Mouse (Mus musculus) embryo, embryonic 10.5 days (tissue): ENCODE data around the gene Piezo1.
A peak's percentile ranks its signal among the peaks of the same experiment; 100 is the strongest.

ENCODE experiments used
- DNase-seq: peaks from one replicate; pipeline ENCODE4 v3.0.0-alpha.2; 2015; ENCODE audit warnings: low spot score

Piezo1 gene

DNA sequence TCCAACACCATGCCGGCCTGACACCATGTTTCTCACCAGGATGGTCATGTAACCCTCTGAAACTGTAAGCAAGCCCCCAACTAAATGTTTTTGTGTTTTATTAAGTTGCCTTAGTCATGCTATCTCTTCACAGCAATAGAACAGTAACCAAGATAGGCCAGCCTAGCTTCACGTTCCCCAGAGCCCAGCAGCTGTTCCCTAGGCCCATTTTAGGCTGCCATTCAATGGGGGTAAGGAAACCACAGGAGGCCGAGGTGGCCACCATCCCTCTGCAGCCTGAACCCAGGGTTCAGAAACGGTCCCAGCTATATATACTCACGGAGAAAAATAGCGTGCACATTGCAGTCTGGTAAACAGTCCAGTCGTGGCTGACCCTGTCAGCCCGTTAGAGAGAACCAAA, 7.0 kb downstream of the Piezo1 start:
- DNase-seq, result no peak

DNA sequence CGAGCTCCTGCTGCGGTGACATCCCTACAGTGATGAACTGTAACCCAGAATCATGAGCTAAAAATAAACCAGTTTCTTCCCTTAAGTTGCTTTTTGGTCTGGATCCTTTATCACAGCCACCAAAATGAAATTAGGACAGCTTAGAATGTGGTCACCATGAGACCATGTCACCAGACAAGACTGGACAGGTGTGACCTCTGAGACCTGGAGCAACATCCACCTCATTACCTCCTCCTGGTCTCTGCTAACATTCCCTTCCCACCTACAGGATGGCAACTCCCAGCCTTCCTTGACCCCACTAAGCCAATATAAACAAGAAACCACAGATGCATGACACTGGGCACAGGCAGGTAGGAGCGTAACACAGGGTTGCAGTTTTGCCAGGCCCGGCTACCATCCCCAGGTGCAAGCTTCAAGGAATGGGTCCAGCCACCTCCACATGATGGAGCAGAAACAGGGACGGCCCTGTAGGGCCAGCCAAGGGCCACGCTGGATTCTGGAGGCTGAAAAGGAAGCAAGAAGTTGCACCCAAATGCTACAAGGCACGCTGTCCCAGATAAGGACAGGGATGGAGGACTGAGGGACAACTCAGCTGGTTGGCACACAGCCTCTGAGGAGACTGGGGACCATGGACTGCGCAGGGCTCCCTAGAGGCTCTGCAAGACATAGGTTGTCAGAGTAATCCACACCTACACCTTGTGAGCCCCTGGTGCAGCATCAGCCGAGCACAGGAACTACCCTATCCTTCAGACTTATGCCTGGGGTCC, 12.6 kb downstream of the Piezo1 start:
- DNase-seq, result no peak

DNA sequence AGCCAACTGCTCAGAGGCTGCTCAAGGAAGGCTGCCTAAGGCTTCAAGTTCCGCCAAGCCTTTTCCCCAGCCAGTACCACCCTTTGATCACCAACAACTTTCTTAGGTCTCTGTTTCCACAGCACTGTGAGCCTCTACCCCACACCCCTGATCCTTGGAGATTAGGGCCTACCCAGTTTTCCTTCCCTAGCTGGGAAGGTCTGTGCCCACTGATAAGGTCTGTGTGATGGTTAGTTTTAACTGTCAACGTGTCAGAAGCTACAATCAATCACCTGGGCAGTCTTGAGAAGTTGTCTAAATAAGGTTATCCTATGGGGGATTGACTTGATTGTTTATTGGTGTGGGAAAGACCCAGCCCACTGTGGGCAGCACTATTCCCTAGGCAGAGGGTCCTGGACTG, 13.3 kb downstream of the Piezo1 start:
- DNase-seq, result no peak

DNA sequence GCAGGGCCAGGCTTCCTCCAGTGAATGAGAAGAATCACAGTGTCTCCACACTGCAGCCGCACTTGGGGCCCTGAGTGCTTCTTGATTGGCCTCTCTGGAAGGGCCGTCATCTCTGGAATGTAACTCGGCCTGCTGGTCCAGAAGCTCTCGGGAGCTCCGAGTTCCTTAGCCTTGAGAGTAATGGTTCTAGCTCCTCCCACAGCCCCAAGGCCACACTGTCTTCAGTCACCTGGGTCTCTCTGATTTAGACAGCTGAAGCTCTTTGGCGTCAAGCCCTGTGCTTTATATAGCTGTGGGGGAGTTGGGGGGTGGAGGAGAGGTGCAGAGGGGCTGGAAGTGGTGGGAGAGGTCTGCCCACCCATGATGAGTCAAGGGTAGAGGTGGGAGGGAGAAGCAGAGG, 14.1 kb downstream of the Piezo1 start:
- no peak for DNase-seq

DNA sequence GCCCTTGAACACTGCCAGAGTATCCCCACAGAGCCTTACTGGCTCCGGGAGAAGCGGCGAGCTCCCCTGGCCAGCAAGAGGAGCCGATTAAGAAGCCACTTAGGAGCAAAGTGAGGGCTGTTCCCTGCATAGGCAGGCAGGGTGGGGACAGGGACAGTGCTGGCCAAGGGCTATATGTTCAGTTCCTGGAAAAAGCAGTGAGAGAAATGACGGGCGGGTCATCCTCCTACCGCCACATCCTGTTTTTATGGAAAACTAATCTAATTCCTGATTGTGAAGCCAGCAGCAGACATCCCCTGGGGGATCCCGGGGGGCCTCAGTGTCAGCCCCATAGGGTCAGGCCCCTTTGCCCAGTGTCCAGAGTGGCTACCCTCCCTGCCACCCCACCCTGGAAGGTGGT, 19.8 kb downstream of the Piezo1 start:
- DNase-seq, result no peak

DNA sequence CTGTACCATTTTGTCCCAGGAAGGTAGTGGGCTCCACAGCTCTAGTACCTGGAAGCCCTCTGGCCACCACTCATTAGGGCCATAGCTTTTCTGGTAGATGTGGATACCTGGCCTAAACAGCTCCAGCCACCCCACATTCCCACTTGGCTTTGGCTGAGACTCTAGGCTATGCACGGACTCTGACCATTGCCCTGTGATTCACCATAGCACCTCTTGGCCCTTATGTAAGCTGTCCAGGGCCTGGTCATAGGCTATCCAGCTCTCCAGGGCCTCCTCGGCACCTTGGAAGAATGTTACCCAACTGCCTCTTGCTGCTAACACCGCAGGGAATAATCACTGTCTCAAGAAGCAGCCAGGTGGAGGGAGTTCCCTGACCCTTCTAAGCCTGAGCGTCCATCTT, 22.0 kb downstream of the Piezo1 start:
- no peak for DNase-seq

DNA sequence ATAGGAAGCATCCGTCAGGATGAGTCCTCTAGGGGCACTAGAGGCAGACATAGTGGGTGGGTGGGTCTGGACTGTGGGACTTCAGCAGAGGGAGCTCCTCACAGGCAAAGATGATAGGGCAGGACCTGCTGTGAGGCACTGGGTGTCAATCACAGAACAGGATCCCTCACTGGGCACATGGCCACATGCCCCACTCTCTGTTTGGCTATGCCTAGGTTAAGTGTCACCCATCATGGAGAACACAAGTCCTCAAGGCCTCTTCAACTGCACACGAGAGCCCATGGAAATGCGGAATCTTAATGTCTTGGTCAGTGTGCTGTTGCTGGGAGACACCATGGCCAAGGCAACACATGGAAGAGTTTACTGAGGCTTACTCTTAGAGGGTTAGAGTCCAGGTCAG, 23.2 kb downstream of the Piezo1 start:
- DNase-seq, result no peak

DNA sequence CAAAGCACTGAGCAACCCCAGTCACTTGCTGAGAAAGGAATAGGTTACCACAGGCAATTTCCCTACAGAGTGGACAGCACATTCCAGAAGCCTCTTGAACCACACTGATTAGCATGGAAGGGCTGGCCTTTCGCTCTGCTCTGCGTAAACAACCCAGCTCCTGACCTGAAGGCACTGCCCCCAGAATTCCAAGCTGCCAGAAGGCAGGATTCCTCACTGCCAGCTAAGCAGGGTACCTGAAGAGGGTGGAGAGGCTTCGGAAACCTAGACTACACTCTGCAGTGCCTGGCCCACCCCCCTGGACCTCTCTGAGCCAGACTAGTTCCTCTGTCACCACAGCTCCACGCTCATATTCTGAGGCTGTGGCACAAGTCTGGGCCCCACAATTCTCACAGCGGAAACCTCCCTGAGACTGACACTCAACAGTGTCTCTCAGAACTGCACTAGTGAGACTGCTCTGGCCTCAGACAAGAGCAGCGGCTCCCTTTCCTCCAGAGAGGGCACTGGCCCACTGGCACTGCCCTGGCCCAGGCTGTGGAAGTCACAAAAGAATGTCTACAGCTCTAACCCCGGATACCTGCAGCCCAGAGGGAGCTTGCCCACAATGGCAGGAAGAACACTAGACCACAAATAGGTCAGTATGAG, 24.5 kb downstream of the Piezo1 start:
- DNase-seq, result no peak

DNA sequence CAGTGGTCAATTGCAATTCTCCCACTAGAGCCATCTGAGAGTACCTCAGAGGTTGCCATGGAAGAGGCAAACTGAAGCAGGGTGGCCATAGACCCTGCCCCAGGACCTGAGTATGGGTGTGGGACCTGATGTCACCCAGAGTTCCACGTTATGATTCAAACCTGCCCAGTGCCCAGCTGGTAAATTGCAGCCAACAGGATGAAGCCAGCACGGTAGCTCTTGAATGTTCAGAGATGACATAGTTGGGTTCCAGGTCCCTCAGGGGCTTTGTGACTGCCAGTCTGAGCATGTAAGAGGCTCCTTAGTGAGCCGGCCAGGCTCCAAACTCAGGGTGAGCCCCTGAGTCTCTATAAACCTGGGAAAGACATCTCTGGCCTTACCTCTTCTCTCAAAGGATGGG, 25.0 kb downstream of the Piezo1 start:
- DNase-seq, result no peak

DNA sequence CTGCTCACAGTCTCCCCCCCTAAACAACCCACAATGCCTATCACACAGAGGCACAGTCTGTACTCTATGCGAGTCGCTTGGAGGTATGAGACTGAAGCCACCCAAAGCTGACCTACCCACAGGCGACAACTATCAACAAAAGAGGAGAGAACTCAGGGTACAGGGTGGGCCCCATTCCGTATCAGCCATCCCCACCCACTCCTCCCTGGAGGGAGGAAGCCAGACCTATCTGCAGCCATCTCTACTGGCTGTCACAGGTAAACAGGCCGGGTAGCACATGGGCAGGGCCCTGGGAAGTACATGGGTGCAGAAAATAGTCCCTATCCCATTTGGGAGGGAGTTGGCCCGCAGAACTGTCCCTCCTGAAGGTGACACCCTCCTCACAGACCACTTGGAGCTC, 26.1 kb downstream of the Piezo1 start:
- no peak for DNase-seq

DNA sequence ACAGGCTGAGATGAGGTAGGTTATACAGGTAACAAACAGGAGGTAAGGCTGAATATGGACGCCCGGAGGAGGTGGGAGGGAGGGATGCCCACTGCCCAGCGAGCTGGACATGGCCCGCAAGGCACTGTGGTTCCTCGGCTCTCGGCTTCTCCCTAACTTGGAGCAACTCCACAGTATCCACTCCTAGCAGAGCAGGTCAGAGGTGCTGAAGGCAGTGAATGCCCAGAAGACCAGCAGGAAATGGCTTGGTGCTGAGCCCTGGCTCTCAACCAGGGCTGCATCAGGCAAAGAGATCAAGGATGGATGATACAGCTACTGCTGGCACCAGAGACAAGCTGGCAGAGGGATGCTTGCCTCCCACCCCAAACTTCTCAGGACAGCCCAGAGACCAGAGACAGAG, 26.6 kb downstream of the Piezo1 start:
- DNase-seq, result no peak

DNA sequence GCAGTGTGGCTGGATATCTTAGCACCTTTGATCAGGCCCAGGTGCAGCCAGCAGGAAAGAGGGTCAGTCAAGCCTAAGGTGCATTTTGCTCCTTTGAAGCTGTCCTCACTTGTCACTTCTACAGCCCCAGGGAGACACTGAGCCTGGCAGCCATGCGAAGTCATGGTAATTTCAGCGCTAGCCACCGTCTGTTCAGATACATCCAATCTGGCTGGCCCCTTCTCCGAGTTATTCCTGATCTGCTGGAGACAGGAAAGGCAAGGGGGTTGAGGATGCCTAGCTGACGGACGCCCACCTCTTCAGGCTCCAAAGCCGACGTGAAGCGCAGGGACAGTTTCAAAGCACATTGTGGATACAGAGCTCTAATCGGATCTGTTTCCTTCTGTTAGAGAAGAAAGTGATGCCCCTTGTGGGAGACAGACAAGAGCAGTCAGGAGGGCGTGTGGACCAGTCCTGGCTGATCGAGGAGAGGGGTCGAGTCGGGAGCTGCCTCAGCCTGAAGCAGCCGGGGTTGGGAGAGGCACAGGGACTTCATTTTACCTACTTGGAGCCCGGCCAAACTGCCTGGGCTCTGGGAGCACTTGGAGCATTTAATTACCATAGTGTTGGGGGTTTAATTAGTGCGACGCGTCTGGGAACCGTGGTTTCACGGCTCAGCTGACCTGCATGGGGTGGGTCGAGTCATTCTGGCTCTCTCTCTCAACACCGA, 27.3 kb downstream of the Piezo1 start:
- peak; percentile 26 for DNase-seq

DNA sequence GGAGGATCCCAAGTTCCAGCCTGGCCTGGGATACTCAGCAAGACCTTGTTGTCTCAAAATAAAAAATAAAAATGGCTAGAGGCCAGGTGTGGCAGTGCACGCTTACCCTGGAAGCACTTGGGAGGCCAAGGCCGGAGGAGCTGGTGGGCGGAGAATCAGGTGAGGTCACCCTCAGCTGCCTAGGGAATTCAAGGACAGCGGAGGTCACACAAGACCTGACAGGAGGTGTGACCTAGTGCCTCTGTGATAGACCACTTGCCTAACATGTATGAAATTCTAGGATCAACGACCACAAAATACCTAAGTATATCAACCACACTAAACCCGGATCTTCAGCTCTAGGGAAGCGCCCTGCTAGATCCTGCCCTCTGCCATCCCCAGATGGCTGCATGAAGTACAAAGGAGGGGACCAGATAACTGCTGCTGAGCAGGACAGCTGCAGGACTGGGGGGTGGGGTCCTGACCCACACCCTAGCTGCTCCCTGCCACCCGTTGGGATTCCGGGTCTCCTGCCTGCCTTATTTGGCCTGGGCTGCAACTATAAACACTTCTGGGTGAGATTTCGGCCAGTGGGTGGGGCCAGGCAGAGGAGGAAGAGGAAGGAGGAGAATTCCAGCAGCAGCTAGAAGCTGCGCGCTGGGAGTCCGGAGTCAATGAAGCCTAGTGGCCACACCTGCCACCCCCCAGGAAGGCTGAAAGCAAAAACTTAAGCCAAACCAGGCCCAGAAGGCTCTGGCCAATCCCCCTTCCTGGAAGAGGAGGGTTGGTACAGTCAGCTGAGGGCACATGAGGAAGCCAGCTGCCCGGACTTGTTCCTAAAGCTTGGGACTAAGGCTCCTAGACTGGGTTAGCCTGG, 28.1 kb downstream of the Piezo1 start:
- DNase-seq, result peak; percentile 30

DNA sequence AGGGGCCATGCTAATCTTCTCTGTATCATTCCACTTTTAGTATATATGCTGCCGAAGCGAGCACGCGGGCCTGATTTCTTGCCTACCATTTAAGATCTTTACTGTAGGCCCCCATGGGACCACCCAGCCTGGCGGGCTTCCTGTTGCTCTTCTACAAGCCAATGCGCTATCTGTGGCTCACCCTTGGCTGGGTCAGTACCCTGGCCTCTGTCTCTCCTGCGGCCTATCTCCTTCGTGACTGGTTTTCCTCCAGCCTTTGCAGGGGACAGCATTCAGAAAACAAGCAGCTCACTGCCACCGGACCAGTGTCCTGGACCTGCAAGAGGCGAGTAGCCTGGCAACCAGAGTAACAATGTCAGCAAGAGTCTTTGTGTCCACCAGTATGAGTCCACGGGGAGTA, 30.5 kb downstream of the Piezo1 start:
- no peak for DNase-seq

DNA sequence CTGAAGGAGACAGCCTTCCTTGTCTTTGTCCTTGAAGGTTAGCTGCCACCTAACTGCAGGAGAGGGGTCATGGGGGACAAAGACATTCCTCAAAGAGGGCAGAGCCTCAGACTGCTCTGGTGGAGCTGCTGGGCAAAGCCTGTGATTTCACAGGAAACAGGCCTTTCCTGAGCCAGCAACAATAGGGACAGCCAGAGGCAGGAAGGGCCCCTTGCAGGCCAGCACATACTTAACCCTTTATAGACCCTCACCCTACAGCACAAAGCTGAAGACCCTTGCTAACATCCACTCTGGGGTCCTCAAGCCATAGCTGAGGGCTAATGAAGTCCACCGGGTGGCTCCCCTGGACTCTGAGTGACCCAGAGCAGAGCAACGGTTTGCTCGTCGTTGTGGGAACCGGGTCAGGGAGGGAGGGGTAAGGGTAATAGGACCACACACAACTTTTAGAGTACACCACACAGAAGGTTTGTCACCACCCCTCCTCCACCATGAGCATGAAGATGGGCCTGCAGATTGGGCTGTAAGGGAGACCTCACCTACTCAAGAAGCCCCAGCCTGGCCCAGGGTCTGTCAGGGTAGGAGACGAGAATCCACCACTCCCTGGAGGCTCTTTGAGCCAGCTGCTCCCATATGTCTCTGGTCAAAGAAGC, 33.5 kb downstream of the Piezo1 start:
- peak; percentile 72 for DNase-seq

DNA sequence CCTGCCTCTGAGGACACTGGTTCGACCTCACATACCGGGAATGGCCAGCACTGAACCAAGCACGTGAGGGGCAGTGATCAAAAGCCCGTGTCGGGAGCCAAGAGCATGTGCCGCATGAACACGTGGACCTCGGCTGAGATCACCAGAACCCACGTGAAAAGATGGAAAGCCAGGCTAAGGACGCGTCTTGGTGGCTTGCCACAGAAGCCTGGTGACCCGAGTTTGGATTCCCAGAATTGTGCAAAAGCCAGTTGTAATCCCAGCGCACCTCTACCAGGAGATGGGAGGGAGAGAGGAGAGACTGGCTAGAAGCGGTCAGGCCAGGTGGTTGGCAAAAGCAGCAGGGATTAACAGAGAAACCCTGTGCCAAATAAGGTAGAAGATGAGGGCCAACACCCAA, 35.4 kb downstream of the Piezo1 start:
- DNase-seq, result no peak

DNA sequence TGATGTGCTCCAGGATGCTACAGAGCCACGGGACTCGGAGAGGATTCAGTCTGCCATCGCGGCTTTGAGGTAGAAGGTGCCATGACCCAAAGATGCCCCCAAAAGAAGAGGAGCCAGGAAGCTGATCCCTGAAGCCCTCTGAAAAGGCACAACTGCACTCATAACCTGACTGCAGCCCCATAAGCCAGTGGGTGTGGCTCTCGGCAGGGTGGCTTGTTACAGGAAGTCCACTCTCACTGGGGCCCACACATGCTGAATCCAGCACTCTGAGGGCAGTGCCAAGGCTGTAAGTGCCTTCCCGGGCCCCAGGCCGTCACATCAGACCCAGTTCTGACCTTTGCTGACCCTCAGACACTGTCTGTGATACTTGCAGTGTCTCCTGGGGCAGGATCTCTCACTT, 38.7 kb downstream of the Piezo1 start:
- DNase-seq, result no peak

DNA sequence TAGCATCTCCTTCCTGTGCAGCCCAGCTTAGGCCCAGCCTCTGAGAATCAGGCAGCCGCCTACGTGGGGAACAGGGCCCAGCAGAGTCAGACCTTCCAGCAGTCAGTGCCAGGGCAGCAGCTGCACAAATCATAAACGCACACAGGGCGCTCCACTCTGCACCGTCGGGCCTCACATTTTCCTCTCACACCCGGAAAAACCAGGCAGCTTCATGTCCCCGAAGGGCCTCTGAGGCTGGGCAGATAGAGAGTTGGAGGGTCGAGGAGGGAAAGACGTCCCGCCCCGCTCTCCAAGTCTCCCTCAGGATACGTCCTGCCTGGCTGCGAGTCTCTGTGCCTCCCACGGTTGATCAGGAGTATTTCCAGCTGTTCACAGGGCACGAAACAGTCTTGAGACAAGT, 39.6 kb downstream of the Piezo1 start:
- DNase-seq, result no peak

DNA sequence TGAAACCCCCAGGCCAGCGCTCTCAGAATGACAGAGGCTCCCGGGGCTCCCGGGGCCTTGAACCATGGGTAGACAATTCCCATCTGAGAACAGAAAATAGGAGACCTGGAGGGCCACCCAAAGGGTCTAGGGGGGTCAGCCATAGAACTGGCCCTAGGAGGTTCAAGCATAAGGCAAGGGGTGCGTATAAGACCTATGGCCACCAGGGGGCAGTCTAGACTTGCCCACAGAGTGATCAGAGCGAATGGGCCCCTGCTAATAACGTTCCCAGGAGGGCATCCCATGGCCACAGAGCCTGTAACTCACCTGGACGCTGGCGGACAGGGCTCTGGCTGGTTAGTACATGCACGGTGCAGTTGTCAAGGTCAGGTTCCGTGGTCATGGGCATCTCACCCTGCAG, 50.3 kb downstream of the Piezo1 start:
- peak; percentile 93 for DNase-seq

DNA sequence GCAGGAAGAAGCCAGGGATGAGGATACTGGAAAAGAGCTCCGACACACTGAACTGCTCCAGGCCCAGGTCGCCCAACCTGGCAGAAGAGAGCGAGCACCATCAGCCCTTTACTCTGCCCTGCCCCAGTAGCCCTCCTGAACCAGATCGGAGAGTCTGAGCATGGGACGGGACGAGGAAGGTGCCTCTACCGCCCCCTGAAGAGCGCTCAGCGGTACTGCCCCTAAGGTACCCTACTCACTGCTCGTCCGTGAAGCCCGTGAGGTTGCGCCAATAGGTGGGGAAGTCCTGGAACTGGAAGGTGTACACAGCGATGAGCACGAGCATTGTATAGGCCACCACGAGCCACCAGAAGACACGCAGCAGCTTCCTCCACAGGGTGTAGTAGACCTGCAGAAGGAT, 53.2 kb downstream of the Piezo1 start:
- peak; percentile 12 for DNase-seq

DNA sequence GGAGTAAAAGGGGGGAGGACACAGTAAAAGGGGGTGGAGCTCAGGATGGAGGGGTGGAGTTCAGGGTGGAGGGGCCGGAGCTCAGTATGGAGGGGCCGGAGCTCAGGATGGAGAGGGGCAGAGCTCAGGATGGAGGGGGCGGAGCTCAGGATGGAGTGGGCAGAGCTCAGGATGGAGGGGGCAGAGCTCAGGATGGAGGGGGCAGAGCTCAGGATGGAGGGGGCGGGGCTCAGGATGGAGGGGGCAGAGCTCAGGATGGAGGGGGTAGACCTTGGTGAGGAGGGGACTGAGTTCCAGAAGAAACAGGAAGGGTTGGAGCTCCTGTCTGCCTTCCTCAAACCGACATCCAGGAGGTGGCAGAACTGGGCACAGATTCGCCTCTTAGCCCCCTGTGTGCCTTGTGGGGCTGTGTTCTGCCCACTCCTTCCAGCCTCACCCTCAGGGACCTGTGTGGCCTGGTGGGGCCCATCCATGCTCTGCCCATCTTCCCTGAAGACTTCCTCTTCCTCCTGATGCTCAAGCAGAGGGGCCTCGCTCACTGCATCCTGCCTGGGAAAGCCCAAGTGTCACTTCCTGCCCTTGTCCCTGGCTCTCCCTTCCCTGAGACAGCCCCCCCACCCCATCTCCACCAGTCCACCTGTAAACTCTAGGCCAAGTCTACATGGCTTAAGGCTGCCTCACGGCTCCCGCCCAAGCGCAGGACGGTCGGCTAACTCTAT, 54.0 kb downstream of the Piezo1 start:
- no peak for DNase-seq
